Mouse (Mus musculus) heart, adult 2 months (tissue): ENCODE measurements at regions not wholly inside any gene's neighbourhood (a gene's known extent, or its start where the extent isn't known, plus 50 kb on each side); places are given as distances from the start of the nearest gene placed in this dataset.

Experiments
- DNase-seq, 2 experiments: peaks; one replicate each; pipeline ENCODE4 v3.0.0; 2021
- H3K27ac ChIP-seq: fragments of 200-600 bp; 2 replicates; pipeline ENCODE4 v1.8.1; 2022
- H3K27me3 ChIP-seq: fragments of 200-500 bp; 2 replicates; pipeline ENCODE4 v1.6.1; 2012; ENCODE audit warnings: mild to moderate bottlenecking, low read length, inconsistent platforms, mixed read lengths; ENCODE audit not compliant: control insufficient read depth, insufficient read depth
- H3K36me3 ChIP-seq: fragments of 200-500 bp; 2 replicates; pipeline ENCODE4 v1.6.1; 2012; ENCODE audit warnings: low read length, inconsistent platforms; ENCODE audit not compliant: control insufficient read depth, insufficient read depth
- H3K4me1 ChIP-seq: fragments of 200-500 bp; 2 replicates; pipeline ENCODE4 v1.6.1; 2011; ENCODE audit warnings: low read length; ENCODE audit not compliant: control insufficient read depth, insufficient read depth
- H3K4me3 ChIP-seq: fragments of 200-600 bp; 2 replicates; pipeline ENCODE4 v1.8.1; 2022
- H3K79me2 ChIP-seq: fragments of 200-500 bp; replicated peaks from 2 replicates; pipeline ENCODE4 v1.6.1; 2012; ENCODE audit warnings: mild to moderate bottlenecking, inconsistent platforms, low read length, moderate library complexity, mixed read lengths; ENCODE audit not compliant: control insufficient read depth, insufficient read depth
- H3K9ac ChIP-seq: fragments of 200-500 bp; 2 replicates; pipeline ENCODE4 v1.6.1; 2012; ENCODE audit warnings: low read depth, mild to moderate bottlenecking, control low read depth, inconsistent platforms, low read length, mixed read lengths
- CTCF ChIP-seq: fragments of 200-600 bp; IDR thresholded peaks from 2 replicates; pipeline ENCODE4 v1.8.1; 2022; ENCODE audit warnings: antibody characterized with exemption, mild to moderate bottlenecking, moderate library complexity
- EP300 ChIP-seq: fragments of 200-500 bp; IDR thresholded peaks from 2 replicates; pipeline ENCODE4 v1.6.1; 2011; ENCODE audit warnings: low read depth, low read length, control low read depth; ENCODE audit not compliant: insufficient read depth
- POLR2A ChIP-seq: fragments of 200-500 bp; IDR thresholded peaks from 2 replicates; pipeline ENCODE4 v1.6.1; 2011; ENCODE audit warnings: mild to moderate bottlenecking, low read depth, low read length, control low read depth; ENCODE audit not compliant: insufficient read depth
- WGBS: fragments of 180-500 bp; shearing (Covaris S2); methylation state at CpG from one replicate; pipeline ENCODE4 v1.1.7; 2018; 5-methylcytosine and 5-hydroxymethylcytosine counted together
- intact Hi-C: fragments of 180-260 bp; cut with DNase I; formaldehyde crosslinking; loops from one replicate; pipeline ENCODE4 v1.15.1; 2025

DNA sequence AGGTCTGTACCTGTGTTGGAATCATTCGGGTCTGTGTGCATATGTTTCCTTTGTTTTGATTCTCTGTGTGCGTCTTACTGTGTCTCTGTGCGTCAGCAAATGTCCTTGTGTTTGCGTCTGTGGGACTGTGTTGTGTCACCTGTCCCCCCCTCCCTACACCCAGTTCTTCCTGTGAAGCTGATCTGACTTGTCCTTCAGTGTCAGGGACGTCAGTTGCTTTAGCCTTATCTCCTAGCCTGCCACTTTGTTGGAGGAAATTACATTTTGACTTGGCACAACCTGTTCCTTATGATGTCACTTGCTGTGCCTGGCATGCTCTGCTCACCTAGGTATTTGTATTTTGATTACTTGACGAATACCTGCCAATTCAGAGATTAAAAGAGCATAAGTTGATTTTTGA, 90.4 kb upstream of the Cpeb4 start:
- DNase-seq, result peak in 1 of 2 experiments; percentile 30
- intact Hi-C loops, result loop anchor here (5.0 kb wide), 1 partner anchor 64 kb away; no protein-coding TSS in a partner anchor
- H3K36me3 ChIP-seq, result no peaks in the 10 kb centered on the region
- WGBS, result 52% methylated on average over 6 of the region's 6 CpGs
- TF ChIP-seq CTCF, result no peak
- no peak for TF ChIP-seq POLR2A
- TF ChIP-seq EP300, result 0 out of 2 replicates have a peak, but pooled peaks have one; percentile 11
- no peaks in the 10 kb centered on the region for H3K27me3 ChIP-seq
- peaks cover 9% of the 10 kb centered on the region; the same call in 1 of the 2 replicates for H3K4me1 ChIP-seq
- no peak overlapping the region for H3K4me3 ChIP-seq
- no peak overlapping the region for H3K27ac ChIP-seq
- H3K79me2 ChIP-seq, result no peaks in the 10 kb centered on the region
- H3K9ac ChIP-seq, result no peak overlapping the region

DNA sequence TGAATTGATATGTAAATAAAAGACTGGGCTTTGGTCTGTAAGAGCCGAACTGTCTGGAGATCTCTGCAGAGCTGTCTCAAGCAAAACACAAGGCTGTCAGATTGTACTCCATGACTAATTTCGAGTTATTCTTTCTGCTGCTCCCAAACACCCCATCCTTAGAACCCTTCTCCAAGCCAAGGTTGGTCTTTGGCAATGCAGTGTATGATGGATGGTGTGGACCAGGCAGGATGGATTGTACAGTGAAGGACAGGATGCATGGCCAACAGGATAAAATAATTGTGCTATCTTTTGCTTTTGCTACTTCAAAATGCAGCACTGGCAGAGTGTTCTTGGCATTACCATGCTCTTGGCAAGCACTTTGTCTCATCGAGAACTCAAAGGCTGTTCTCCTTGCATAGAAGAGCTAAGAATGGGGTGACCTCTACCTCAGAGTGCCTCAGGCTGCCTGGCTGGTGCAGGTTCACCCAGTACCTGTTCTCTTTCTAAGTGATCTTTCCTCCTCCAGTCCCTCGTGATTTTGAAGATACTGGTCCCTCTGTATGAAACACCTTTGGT, 88.4 kb upstream of the Cpeb4 start:
- 72% methylated on average over 4 of the region's 4 CpGs for WGBS
- peak in 1 of 2 experiments; percentile 39 for DNase-seq
- no peaks in the 10 kb centered on the region for H3K79me2 ChIP-seq

DNA sequence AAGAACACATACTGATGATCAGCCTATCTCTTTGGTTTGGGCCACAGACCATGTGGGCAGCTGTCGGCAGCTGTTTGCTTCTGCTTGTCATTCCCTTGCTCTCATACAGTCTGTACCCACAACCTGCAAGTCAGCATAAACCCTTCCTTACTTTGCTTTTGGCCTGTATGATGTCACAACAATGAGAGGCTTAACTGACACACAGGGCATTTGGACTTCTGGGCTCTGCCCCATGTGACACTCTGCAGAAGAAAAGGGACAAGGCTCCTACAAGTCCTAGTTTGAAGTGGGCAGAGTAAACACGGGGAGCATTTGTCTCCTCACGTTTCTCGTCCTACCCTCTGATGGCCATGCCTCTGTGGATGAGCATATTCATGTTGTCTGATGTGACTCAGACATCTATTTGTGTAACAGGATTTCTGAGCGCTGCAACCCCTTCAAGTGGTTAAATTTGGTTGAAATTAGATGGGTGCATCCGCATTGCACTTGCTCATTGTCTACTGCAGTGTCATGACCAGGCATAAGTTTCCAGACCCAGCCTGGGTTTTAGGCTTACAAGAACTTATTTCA, 87.6 kb upstream of the Cpeb4 start:
- Histone ChIP-seq H3K79me2 (no peaks in the 10 kb centered on the region), H3K4me3 (no peak overlapping the region), H3K9ac (no peak overlapping the region), H3K36me3 (no peaks in the 10 kb centered on the region), H3K27ac (no peak overlapping the region), H3K27me3 (no peaks in the 10 kb centered on the region), H3K4me1 (no peaks in the 10 kb centered on the region)
- intact Hi-C loops, result loop anchor here (5.0 kb wide), 1 partner anchor 67 kb away; no protein-coding TSS in a partner anchor
- DNase-seq, result no peak
- TF ChIP-seq CTCF, result no peak
- no peak for TF ChIP-seq POLR2A
- TF ChIP-seq EP300, result no peak
- WGBS, result 88% methylated on average over 6 of the region's 6 CpGs

More for the DNA sequence above, 88.4 kb upstream of the Cpeb4 start:
- intact Hi-C loops, result loop anchor here (5.0 kb wide), 1 partner anchor 66 kb away; no protein-coding TSS in a partner anchor
- H3K36me3 ChIP-seq, result no peaks in the 10 kb centered on the region
- H3K27me3 ChIP-seq, result no peaks in the 10 kb centered on the region
- H3K9ac ChIP-seq, result no peak overlapping the region
- H3K4me1 ChIP-seq, result peaks cover 4% of the 10 kb centered on the region; the same call in 1 of the 2 replicates
- no peak overlapping the region for H3K27ac ChIP-seq
- H3K4me3 ChIP-seq, result no peak overlapping the region
- TF ChIP-seq POLR2A (no peak), EP300 (no peak), CTCF (no peak)

DNA sequence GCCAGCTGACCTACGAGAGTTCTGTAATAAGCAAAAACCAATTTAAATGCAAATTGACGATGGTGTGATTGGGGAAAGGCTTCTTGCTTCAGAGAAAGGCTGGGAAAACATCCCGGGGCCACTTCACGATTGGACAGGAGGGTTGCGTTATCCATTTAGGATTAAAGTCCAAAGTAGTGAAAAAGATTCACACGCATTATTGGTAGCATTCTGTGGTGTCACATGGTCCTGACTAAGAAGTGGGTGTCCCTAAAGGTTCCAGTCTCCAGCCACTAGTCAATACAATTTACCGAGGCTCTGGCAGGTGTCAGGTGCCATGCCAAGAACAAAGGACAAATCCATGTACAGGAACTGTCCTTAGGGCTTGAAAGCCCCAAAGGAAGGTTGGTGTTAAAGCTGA, 86.9 kb upstream of the Cpeb4 start:
- WGBS, result 89% methylated on average over 7 of the region's 7 CpGs
- no peak overlapping the region for H3K9ac ChIP-seq
- intact Hi-C loops, result no loop called here
- H3K27me3 ChIP-seq, result no peaks in the 10 kb centered on the region
- no peak for DNase-seq
- no peak for TF ChIP-seq POLR2A
- TF ChIP-seq EP300, result no peak
- no peaks in the 10 kb centered on the region for H3K36me3 ChIP-seq
- H3K4me3 ChIP-seq, result no peak overlapping the region
- H3K79me2 ChIP-seq, result no peaks in the 10 kb centered on the region
- no peak overlapping the region for H3K27ac ChIP-seq
- no peaks in the 10 kb centered on the region for H3K4me1 ChIP-seq

DNA sequence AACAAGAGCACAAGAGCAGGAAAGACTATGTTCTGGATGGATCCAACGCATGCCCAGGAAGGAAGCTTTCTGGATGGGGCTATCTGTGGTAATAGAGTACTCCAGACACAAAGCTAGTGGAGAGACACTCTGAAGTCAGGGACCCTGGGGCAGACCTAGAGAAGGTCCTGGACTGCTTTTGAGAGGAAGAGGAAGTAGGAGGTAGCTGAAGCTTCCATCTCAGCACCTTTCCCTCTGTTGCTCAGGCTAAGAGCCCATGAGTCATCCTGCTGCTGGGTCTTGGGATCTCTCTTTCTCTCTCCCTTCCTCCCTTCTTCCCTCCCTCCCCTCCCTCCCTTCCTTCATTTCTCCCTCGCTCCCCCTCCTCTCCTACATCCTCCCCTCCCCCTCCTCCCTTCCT, 84.6 kb upstream of the Cpeb4 start:
- DNase-seq, result no peak
- no peaks in the 10 kb centered on the region for H3K79me2 ChIP-seq
- H3K4me3 ChIP-seq, result no peak overlapping the region
- H3K27me3 ChIP-seq, result no peaks in the 10 kb centered on the region
- H3K9ac ChIP-seq, result no peak overlapping the region
- H3K27ac ChIP-seq, result no peak overlapping the region
- H3K36me3 ChIP-seq, result no peaks in the 10 kb centered on the region
- H3K4me1 ChIP-seq, result no peaks in the 10 kb centered on the region
- 53% methylated on average over 2 of the region's 2 CpGs for WGBS
- TF ChIP-seq POLR2A, result no peak
- TF ChIP-seq EP300, result no peak
- no peak for TF ChIP-seq CTCF
- intact Hi-C loops, result no loop called here

DNA sequence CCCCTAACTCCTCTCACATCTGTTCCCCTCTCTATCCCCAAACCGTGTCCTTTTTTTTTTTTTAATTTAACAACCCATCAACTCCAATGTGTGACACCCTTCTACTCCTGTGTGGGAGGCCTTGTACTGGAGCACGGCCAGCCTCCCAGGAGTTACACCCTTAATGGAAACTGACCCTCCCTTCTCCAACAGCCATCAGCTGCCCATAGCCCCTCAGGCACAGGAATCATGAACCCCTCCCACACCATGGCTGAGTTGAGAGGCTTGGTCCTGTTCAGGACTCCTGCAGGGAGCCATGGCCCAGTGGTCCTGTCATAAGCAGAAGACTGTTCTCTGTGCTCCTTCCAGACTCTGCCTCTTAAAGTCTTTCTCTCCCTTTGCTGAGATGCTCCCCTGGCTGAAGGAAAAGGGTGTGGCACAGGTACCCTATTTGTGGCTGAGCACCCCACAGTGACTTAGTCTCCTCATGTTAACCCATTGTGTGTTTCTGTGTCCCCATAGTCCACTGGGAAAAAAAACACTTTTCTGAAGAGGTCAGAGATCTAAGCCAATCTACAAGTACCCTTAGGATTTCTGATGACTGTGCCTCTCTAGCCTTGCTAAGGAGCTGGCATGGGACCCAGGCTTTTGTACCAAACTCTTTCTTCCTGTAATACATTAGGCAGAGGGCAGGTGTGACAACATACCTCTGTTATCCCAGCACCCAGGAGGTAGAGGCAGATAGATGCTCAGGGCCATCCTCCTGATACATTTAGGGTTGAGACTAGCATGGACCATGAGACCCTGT, 83.9 kb upstream of the Cpeb4 start:
- H3K9ac ChIP-seq, result no peak overlapping the region
- no peak overlapping the region for H3K4me3 ChIP-seq
- intact Hi-C loops, result no loop called here
- DNase-seq, result no peak
- 42% methylated on average over 2 of the region's 2 CpGs for WGBS
- no peak for TF ChIP-seq CTCF
- no peak for TF ChIP-seq EP300
- TF ChIP-seq POLR2A, result no peak
- no peaks in the 10 kb centered on the region for H3K79me2 ChIP-seq
- no peaks in the 10 kb centered on the region for H3K27me3 ChIP-seq
- no peaks in the 10 kb centered on the region for H3K4me1 ChIP-seq
- no peak overlapping the region for H3K27ac ChIP-seq
- H3K36me3 ChIP-seq, result no peaks in the 10 kb centered on the region
